Mouse (Mus musculus) left cerebral cortex, adult 2 months (tissue): Measurements from ENCODE around the gene Sod1. TPM values are rescaled to one million over a fixed set of nuclear protein-coding genes. Genes with fewer than 3 reads are reported as not detected.

ENCODE experiments used
- DNase-seq, 2 experiments: peaks; one replicate each; pipeline ENCODE4 v3.0.0; 2021 to 2022; ENCODE audit warnings: low spot score in 2 of 2, mixed read lengths in 1 of 2; ENCODE audit errors: extremely low spot score in 1 of 2
- H3K27ac ChIP-seq: fragments of 200-600 bp; 2 replicates; pipeline ENCODE4 v1.8.1; 2022
- H3K4me3 ChIP-seq: fragments of 200-600 bp; 2 replicates; pipeline ENCODE4 v1.8.1; 2022
- CTCF ChIP-seq: fragments of 200-600 bp; IDR thresholded peaks from 2 replicates; pipeline ENCODE4 v1.8.1; 2022; ENCODE audit warnings: antibody characterized with exemption, mild to moderate bottlenecking, moderate library complexity
- intact Hi-C: fragments of 180-260 bp; cut with DNase I; formaldehyde crosslinking; loops from one replicate; pipeline ENCODE4 v1.15.1; 2025
- total RNA-seq, 2 experiments: library from RNA; stranded (reverse); gene quantifications; 2 replicates each; pipeline ENCODE4 v1.2.3; 2021

Gene Sod1
- total RNA-seq, 2 experiments from 2014 or later: 411 TPM

- no peak for TF ChIP-seq CTCF
- H3K4me3 ChIP-seq: no peak overlapping the region
- no peak overlapping the region for H3K27ac ChIP-seq
- intact Hi-C loops: no loop called here
- DNase-seq: no peak
Observed at GRCm38 (mm10) chr16:90191289-90191688, 29.3 kb upstream of the Sod1 start.

- no peak overlapping the region for H3K4me3 ChIP-seq
- no peak for DNase-seq
- intact Hi-C loops: no loop called here
- H3K27ac ChIP-seq: no peak overlapping the region
- no peak for TF ChIP-seq CTCF
Observed at GRCm38 (mm10) chr16:90193719-90194118, 26.8 kb upstream of the Sod1 start.

GRCm38 (mm10) chr16:90196688-90197240, 23.8 kb upstream of the Sod1 start:
- H3K4me3 ChIP-seq: no peak overlapping the region
- no peak overlapping the region for H3K27ac ChIP-seq
- intact Hi-C loops: no loop called here
- TF ChIP-seq CTCF: no peak
- no peak for DNase-seq

GRCm38 (mm10) chr16:90197337-90197973, 23.1 kb upstream of the Sod1 start:
- DNase-seq: peak; percentile 51 to 54
- intact Hi-C loops: no loop called here
- TF ChIP-seq CTCF: peak; percentile 65
- Histone ChIP-seq H3K4me3 (peak overlapping the region; percentile 37), H3K27ac (no peak overlapping the region)

GRCm38 (mm10) chr16:90198626-90199025, 21.9 kb upstream of the Sod1 start:
- Histone ChIP-seq H3K27ac (no peak overlapping the region), H3K4me3 (no peak overlapping the region)
- no peak for TF ChIP-seq CTCF
- no peak for DNase-seq
- intact Hi-C loops: no loop called here

GRCm38 (mm10) chr16:90199174-90199573, 21.4 kb upstream of the Sod1 start:
- H3K4me3 ChIP-seq: no peak overlapping the region
- TF ChIP-seq CTCF: no peak
- H3K27ac ChIP-seq: no peak overlapping the region
- intact Hi-C loops: no loop called here
- no peak for DNase-seq

- TF ChIP-seq CTCF: no peak
- DNase-seq: no peak
- Histone ChIP-seq H3K4me3 (no peak overlapping the region), H3K27ac (no peak overlapping the region)
- intact Hi-C loops: no loop called here
Observed at GRCm38 (mm10) chr16:90202140-90202539, 18.4 kb upstream of the Sod1 start.

GRCm38 (mm10) chr16:90203226-90203962, 17.2 kb upstream of the Sod1 start:
- H3K4me3 ChIP-seq: no peak overlapping the region
- intact Hi-C loops: no loop called here
- DNase-seq: no peak
- no peak overlapping the region for H3K27ac ChIP-seq
- no peak for TF ChIP-seq CTCF

- no peak overlapping the region for H3K4me3 ChIP-seq
- no peak overlapping the region for H3K27ac ChIP-seq
- no peak for TF ChIP-seq CTCF
- no peak for DNase-seq
- intact Hi-C loops: no loop called here
Observed at GRCm38 (mm10) chr16:90204868-90205267, 15.7 kb upstream of the Sod1 start.

- no peak for TF ChIP-seq CTCF
- intact Hi-C loops: no loop called here
- no peak overlapping the region for H3K27ac ChIP-seq
- H3K4me3 ChIP-seq: no peak overlapping the region
- DNase-seq: no peak
Observed at GRCm38 (mm10) chr16:90208996-90209395, 11.6 kb upstream of the Sod1 start.

- intact Hi-C loops: no loop called here
- DNase-seq: no peak
- TF ChIP-seq CTCF: no peak
- H3K4me3 ChIP-seq: no peak overlapping the region
- no peak overlapping the region for H3K27ac ChIP-seq
Observed at GRCm38 (mm10) chr16:90210717-90211116, 9.8 kb upstream of the Sod1 start.

- TF ChIP-seq CTCF: no peak
- intact Hi-C loops: no loop called here
- no peak overlapping the region for H3K27ac ChIP-seq
- DNase-seq: no peak
- no peak overlapping the region for H3K4me3 ChIP-seq
Observed at GRCm38 (mm10) chr16:90211767-90212166, 8.8 kb upstream of the Sod1 start.
